ENCODE assay signal across 8 mouse cellular contexts in the genomic region with DNA sequence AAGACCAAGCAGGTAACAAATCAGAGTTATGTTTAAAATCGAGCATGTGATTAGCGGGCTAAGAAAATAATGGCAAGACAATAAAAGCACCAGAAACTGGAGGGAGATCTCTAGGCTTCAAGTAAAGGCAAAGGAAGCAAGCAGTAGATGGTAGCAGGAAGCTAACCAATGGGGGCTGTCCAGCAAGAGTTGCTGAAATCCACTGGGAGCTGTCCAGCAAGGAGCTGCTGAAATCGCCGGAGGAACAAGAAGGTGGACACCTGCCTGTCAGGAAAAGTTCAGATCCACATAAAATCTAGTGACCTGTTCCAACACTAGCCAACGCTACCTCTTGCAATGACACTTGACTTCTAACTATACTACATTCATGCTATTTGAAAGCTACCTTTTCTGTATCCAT. TPM values are rescaled to one million over a fixed set of nuclear protein-coding genes. Genes with fewer than 3 reads are reported as not detected.
DNase-seq lines count a peak whose midpoint lies in the region; ATAC-seq and TF ChIP-seq lines count a peak whose summit lies in the region.

No protein-coding gene starts in this region.

- H3K36me3 ChIP-seq in liver, postnatal 0 days (replicated peaks; ENCODE audit: insufficient read depth, low read length), result no peaks in the 10 kb centered on the region

- no peaks in the 10 kb centered on the region for H3K4me1 ChIP-seq in liver, postnatal 0 days (ENCODE audit: insufficient read depth)

- WGBS in liver, postnatal 0 days (ENCODE audit: insufficient replicate concordance), result 19% methylated on average over 5 of the region's 5 CpGs

- H3K9me3 ChIP-seq in liver, postnatal 0 days (ENCODE audit: low read length), result no peaks in the 10 kb centered on the region

- H3K27ac ChIP-seq in liver, postnatal 0 days (ENCODE audit: low read depth), result no peak overlapping the region
- H3K27ac ChIP-seq in left cerebral cortex, adult 2 months, result no peak overlapping the region

- intact Hi-C loops in left cerebral cortex, adult 2 months (cut with DNase I), result no loop called here

- no peak overlapping the region for H3K4me3 ChIP-seq in liver, postnatal 0 days (ENCODE audit: low read depth, low read length)
- H3K4me3 ChIP-seq in left cerebral cortex, adult 2 months, result no peak overlapping the region

- H3K9ac ChIP-seq in liver, postnatal 0 days (replicated peaks), result no peak overlapping the region

- H3K27me3 ChIP-seq in liver, postnatal 0 days (ENCODE audit: insufficient read depth, low read length), result no peaks in the 10 kb centered on the region

- TF ChIP-seq EP300 in liver, postnatal 0 days (IDR thresholded peaks at IDR 0.05; ENCODE audit: low read depth), result no peak

- peak; percentile 37 to 45 for DNase-seq in adrenal gland, adult 18-20 months (ENCODE audit: low spot score in 2 of 2)
- DNase-seq in adrenal gland, adult 8-10 months, result no peak
- peak; percentile 71 for DNase-seq in 3T3-L1 (ENCODE audit: low read depth, low spot score)
- DNase-seq in embryo, embryonic 11.5 days (ENCODE audit: low read depth, low spot score), result peak; percentile 57
- peak; percentile 61 for DNase-seq in liver, postnatal 0 days
- no peak for DNase-seq in left cerebral cortex, adult 11 months (ENCODE audit: low spot score)
- DNase-seq in gastrocnemius, adult 8-10 months (ENCODE audit: low spot score in 2 of 2), result no peak
- no peak for DNase-seq in left cerebral cortex, adult 2 months (ENCODE audit: extremely low spot score in 1 of 2, low spot score in 2 of 2)

- no peak for TF ChIP-seq CTCF in liver, postnatal 0 days (IDR thresholded peaks at IDR 0.05; ENCODE audit: low read depth)
- no peak for TF ChIP-seq CTCF in left cerebral cortex, adult 2 months (IDR thresholded peaks at IDR 0.05)

- no peak overlapping the region for H3K4me2 ChIP-seq in liver, postnatal 0 days (ENCODE audit: low read depth, low read length)

- no peak for ATAC-seq in liver, postnatal 0 days

RNA-seq across cellular contexts. Expression of a gene that starts 7.3 kb away (rescaled TPM):
- not detected for total RNA-seq in adrenal gland, adult 18-20 months (2021)
- not detected for total RNA-seq in adrenal gland, adult 8-10 months (2022)
- not detected in 2 replicates for polyA plus RNA-seq in liver, postnatal 0 days (2015; fragmentation: Nextera tagmentation; extraction: Ambion mirVana)
- total RNA-seq in gastrocnemius, adult 8-10 months (2022), result not detected
- under 1 TPM; 0.29 to 0.37 TPM for total RNA-seq in left cerebral cortex, adult 2 months (2021)

Comparison
In these comparisons a context has a peak if more than half of its experiments do, and no peak if none do; other contexts are left out.
1. DNase-seq: peak in adrenal gland, adult 18-20 months (2 of 2), 3T3-L1 (single experiment), embryo, embryonic 11.5 days (single experiment) and liver, postnatal 0 days (single experiment); none in adrenal gland, adult 8-10 months (single experiment), left cerebral cortex, adult 11 months (single experiment), gastrocnemius, adult 8-10 months (0 of 2) and left cerebral cortex, adult 2 months (0 of 2).